Mouse (Mus musculus) myocyte (in vitro differentiated cells): ENCODE data around the gene Grin3b. TPM values are rescaled to one million over a fixed set of nuclear protein-coding genes. Genes with fewer than 3 reads are reported as not detected.
A peak's percentile ranks its signal among the peaks of the same experiment; 100 is the strongest.

Experiments used
- H3K27me3 ChIP-seq: one replicate; pipeline ENCODE4 v1.6.1; 2011; ENCODE audit not compliant: control insufficient read depth, insufficient read depth, insufficient read length
- H3K36me3 ChIP-seq: one replicate; pipeline ENCODE4 v1.6.1; 2011; ENCODE audit not compliant: control insufficient read depth, insufficient read depth
- H3K4me2 ChIP-seq: one replicate; pipeline ENCODE4 v1.6.1; 2011; ENCODE audit warnings: low read depth, control low read depth
- H3K4me3 ChIP-seq: one replicate; pipeline ENCODE4 v1.5.1; 2011; ENCODE audit warnings: mild to moderate bottlenecking, control low read depth, moderate library complexity
- H3K79me2 ChIP-seq: one replicate; pipeline ENCODE4 v1.6.1; 2011; ENCODE audit not compliant: control insufficient read depth, insufficient read depth
- H3ac ChIP-seq: one replicate; pipeline ENCODE4 v1.6.1; 2011; ENCODE audit not compliant: control insufficient read depth, insufficient read length
- CEBPB ChIP-seq: IDR thresholded peaks from 2 replicates; pipeline ENCODE4 v1.6.1; 2011; ENCODE audit warnings: mild to moderate bottlenecking, moderate library complexity; ENCODE audit not compliant: poor library complexity, insufficient read depth, severe bottlenecking
- E2F4 ChIP-seq: IDR thresholded peaks from one replicate; pipeline ENCODE4 v1.6.1; 2011; ENCODE audit warnings: mild to moderate bottlenecking, control low read depth, moderate library complexity; ENCODE audit not compliant: insufficient read depth
- MAX ChIP-seq: IDR thresholded peaks from one replicate; pipeline ENCODE4 v1.6.1; 2011; ENCODE audit warnings: low read depth, mild to moderate bottlenecking, control low read depth
- MYOD1 ChIP-seq, 3 experiments: IDR thresholded peaks; one replicate each; pipeline ENCODE4 v1.6.1; 2011; ENCODE audit warnings: control low read depth in 2 of 3, low read depth in 2 of 3, mild to moderate bottlenecking in 2 of 3, moderate library complexity in 1 of 3; ENCODE audit not compliant: insufficient read length in 2 of 3, control insufficient read depth in 1 of 3
- MYOG ChIP-seq, 3 experiments: IDR thresholded peaks; one replicate each; pipeline ENCODE4 v1.6.1; 2011; ENCODE audit warnings: control low read depth in 2 of 3, low read depth in 2 of 3, mild to moderate bottlenecking in 2 of 3; ENCODE audit not compliant: insufficient read length in 2 of 3, control insufficient read depth in 1 of 3, insufficient read depth in 1 of 3
- POLR2A ChIP-seq: IDR thresholded peaks from one replicate; pipeline ENCODE4 v1.6.1; 2011; ENCODE audit warnings: low read depth, mild to moderate bottlenecking, control low read depth, moderate library complexity; ENCODE audit not compliant: insufficient read length
- POLR2AphosphoS2 ChIP-seq: IDR thresholded peaks from one replicate; pipeline ENCODE4 v1.6.1; 2011; ENCODE audit warnings: low read depth, control low read depth; ENCODE audit not compliant: insufficient read length
- REST ChIP-seq: IDR thresholded peaks from one replicate; pipeline ENCODE4 v1.6.1; 2011; ENCODE audit warnings: mild to moderate bottlenecking, control low read depth, moderate library complexity; ENCODE audit not compliant: insufficient read depth, insufficient read length
- SRF ChIP-seq: IDR thresholded peaks from one replicate; pipeline ENCODE4 v1.6.1; 2011; ENCODE audit warnings: low read depth; ENCODE audit not compliant: control insufficient read depth, insufficient read length
- TCF12 ChIP-seq: IDR thresholded peaks from one replicate; pipeline ENCODE4 v1.6.1; 2011; ENCODE audit warnings: mild to moderate bottlenecking, control low read depth; ENCODE audit not compliant: poor library complexity, insufficient read depth, severe bottlenecking
- TCF3 ChIP-seq: IDR thresholded peaks from one replicate; pipeline ENCODE4 v1.6.1; 2011; ENCODE audit warnings: low read depth, control low read depth; ENCODE audit not compliant: insufficient read length
- USF1 ChIP-seq: IDR thresholded peaks from one replicate; pipeline ENCODE4 v1.6.1; 2011; ENCODE audit warnings: low read depth, mild to moderate bottlenecking, control low read depth, moderate library complexity
- polyA plus RNA-seq: library from polyadenylated mRNA; unstranded; fragments of >200 nt; fragmentation: generic; extraction: Trizol; gene quantifications from one replicate; pipeline ENCODE4 v1.2.1, GENCODE M21; 2012; ENCODE audit warnings: missing spikeins

Grin3b gene
- polyA plus RNA-seq, 1 experiment = 0.73 TPM

- TF ChIP-seq E2F4 = no peak
- peak in 1 of 3 experiments; percentile 10 for TF ChIP-seq MYOG (IDR thresholded peaks at IDR 0.05; ENCODE audit: control insufficient read depth in 1 of 3, insufficient read depth in 1 of 3, insufficient read length in 2 of 3, low read depth in 2 of 3)
- no peak overlapping the region for H3K4me3 ChIP-seq
Measured at GRCm38 (mm10) chr10:79933145-79933679, 37.3 kb upstream of the Grin3b start.

DNA sequence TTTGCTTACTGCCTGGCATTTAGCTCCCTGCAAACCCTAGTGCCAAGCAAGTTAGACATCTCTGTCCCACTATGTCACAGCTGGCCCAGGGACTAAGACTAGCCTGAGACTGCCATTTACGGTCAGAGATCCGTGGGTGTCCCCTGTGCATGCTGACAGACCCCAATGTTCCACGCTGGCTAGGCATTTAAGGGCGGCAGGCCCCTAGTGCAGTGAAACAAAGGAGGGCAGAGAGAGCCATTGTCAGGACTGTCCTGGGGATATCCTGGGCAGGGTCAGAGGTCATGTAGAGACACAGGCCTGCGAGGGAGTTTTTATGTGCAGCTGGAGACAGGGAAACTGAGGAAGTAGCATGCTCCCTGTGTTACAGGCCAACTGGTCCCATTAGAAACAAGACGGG lies 36.7 kb upstream of the Grin3b start:
- no peak for TF ChIP-seq MYOG (IDR thresholded peaks at IDR 0.05; ENCODE audit: control insufficient read depth in 1 of 3, insufficient read depth in 1 of 3, insufficient read length in 2 of 3, low read depth in 2 of 3)
- TF ChIP-seq USF1 = no peak
- TF ChIP-seq REST = no peak
- TF ChIP-seq MAX = no peak
- no peak for TF ChIP-seq SRF
- TF ChIP-seq POLR2AphosphoS2 = no peak
- TF ChIP-seq TCF3 = no peak
- TF ChIP-seq E2F4 = no peak
- TF ChIP-seq MYOD1 (IDR thresholded peaks at IDR 0.05; ENCODE audit: control insufficient read depth in 1 of 3, insufficient read length in 2 of 3, low read depth in 2 of 3) = no peak
- TF ChIP-seq POLR2A = no peak
- no peak for TF ChIP-seq TCF12
- no peak for TF ChIP-seq CEBPB
- no peaks in the 10 kb centered on the region for H3K79me2 ChIP-seq
- H3K4me3 ChIP-seq = no peak overlapping the region
- H3K4me2 ChIP-seq = peak overlapping the region; percentile 51
- no peak overlapping the region for H3ac ChIP-seq
- no peaks in the 10 kb centered on the region for H3K27me3 ChIP-seq
- H3K36me3 ChIP-seq = peaks cover 5% of the 10 kb centered on the region

More at GRCm38 (mm10) chr10:79933145-79933679, 37.3 kb upstream of the Grin3b start:
- Histone ChIP-seq H3ac (no peak overlapping the region), H3K36me3 (peaks cover 5% of the 10 kb centered on the region), H3K79me2 (peaks cover under 1% of the 10 kb centered on the region), H3K4me2 (peak overlapping the region; percentile 34), H3K27me3 (no peaks in the 10 kb centered on the region)

DNA sequence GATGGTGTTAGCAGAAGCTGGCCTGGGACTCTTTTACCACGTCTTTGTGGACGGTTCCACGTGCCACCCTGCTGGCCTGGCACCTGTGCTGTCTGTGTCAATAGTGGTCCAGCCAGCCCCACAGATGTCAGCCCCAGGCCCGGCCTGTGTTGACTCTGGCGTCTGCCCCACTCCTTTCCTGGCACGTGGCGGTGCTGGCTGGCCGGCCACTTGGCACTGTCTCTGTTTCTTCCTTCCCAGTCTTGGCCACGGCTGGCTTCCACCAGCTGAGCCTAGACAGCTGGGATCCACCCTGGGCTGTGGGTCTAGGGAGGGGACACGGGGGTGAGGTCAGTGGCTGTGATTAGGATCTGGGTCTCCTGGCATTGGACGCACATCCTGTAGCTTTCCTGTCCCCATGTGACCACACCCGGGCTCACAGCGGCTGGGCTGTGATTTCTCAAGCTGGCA lies 36.2 kb upstream of the Grin3b start:
- Histone ChIP-seq H3K36me3 (peaks cover 5% of the 10 kb centered on the region), H3K4me2 (peak overlapping the region; percentile 51), H3K27me3 (no peaks in the 10 kb centered on the region), H3K4me3 (no peak overlapping the region), H3ac (no peak overlapping the region), H3K79me2 (no peaks in the 10 kb centered on the region)
- TF ChIP-seq CEBPB (no peak), MAX (peak; percentile 40), SRF (peak; percentile 78), E2F4 (no peak), POLR2A (peak; percentile 14), REST (no peak), TCF12 (peak; percentile 94), MYOD1 (IDR thresholded peaks at IDR 0.05; ENCODE audit: control insufficient read depth in 1 of 3, insufficient read length in 2 of 3, low read depth in 2 of 3) (peak; percentile 36 to 97 (median 96)), MYOG (IDR thresholded peaks at IDR 0.05; ENCODE audit: control insufficient read depth in 1 of 3, insufficient read depth in 1 of 3, insufficient read length in 2 of 3, low read depth in 2 of 3) (peak; percentile 94 to 100 (median 99)), USF1 (peak; percentile 68), TCF3 (peak; percentile 97), POLR2AphosphoS2 (no peak)

GRCm38 (mm10) chr10:79934794-79935569 lies 35.5 kb upstream of the Grin3b start:
- Histone ChIP-seq H3K27me3 (no peaks in the 10 kb centered on the region), H3K4me2 (peak overlapping the region; percentile 47), H3K36me3 (peaks cover 5% of the 10 kb centered on the region), H3ac (no peak overlapping the region), H3K4me3 (no peak overlapping the region), H3K79me2 (no peaks in the 10 kb centered on the region)
- TF ChIP-seq USF1 (no peak), POLR2AphosphoS2 (no peak), MYOG (IDR thresholded peaks at IDR 0.05; ENCODE audit: control insufficient read depth in 1 of 3, insufficient read depth in 1 of 3, insufficient read length in 2 of 3, low read depth in 2 of 3) (peak in 2 of 3 experiments; percentile 49 to 66), E2F4 (no peak), MYOD1 (IDR thresholded peaks at IDR 0.05; ENCODE audit: control insufficient read depth in 1 of 3, insufficient read length in 2 of 3, low read depth in 2 of 3) (peak in 2 of 3 experiments; percentile 73 to 79)

DNA sequence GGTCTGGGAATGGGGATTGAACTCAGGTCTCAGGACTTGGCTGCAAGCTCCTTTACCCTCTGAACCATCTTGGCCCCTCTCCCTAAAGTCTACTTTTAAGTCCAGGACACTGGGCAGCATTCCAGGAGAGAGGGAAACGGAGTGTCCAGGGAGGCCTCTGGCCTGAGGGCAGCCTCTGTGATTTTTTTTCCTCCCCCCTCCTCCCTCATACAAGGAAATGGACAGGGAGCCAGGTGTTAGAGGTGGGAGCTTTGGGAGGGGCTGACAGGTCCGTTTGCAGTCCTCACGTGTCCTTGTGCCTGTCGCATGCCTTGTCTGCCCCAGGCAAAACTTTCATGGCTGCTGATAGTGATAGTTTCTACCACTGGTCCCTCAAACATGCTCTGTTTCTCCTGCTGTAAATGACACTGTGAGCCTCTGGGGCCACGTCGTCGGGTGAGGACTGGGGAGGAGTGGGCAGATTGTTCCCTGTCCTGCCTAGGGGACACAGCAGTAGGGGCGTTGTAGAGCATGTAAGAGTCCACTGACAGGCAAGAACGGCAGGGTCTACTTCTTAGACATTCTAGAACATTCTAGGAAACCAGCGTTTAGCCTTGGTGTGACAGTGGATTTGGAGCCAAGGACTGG lies 34.1 kb upstream of the Grin3b start:
- no peaks in the 10 kb centered on the region for H3K27me3 ChIP-seq
- no peaks in the 10 kb centered on the region for H3K79me2 ChIP-seq
- H3K4me3 ChIP-seq = no peak overlapping the region
- TF ChIP-seq TCF3 (no peak), POLR2AphosphoS2 (no peak), POLR2A (no peak), USF1 (no peak), TCF12 (no peak), CEBPB (no peak), REST (no peak), MAX (no peak)
- peaks cover 1% of the 10 kb centered on the region for H3K36me3 ChIP-seq
- peak overlapping the region; percentile 71 for H3K4me2 ChIP-seq
- H3ac ChIP-seq = no peak overlapping the region
